Mouse (Mus musculus): ENCODE data around the gene Cul7.

DNA sequence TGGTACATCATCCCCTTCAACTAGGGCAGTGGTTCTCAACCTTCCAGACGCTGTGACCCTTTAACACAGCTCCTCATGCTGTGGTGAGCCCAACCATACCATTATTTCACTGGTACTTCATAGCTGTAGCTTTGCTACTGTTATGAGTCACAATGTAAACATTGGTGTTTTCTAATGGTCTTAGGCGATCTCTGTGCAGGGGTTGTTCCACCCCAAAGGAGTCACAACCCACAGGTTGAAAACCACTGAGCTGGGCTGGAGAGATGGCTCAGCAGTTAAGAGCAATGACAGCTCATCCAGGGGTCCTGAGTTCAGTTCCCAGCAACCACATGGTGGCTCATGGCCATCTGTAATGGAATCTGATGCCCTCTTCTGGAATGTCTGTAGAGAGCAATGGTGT, 41.3 kb downstream of the Cul7 start:
- TF ChIP-seq CTCF (IDR thresholded peaks at IDR 0.05; ENCODE audit: extremely low read depth, insufficient read depth, insufficient read length, insufficient replicate concordance) (no peak), POLR2A (IDR thresholded peaks at IDR 0.05; ENCODE audit: low read depth, low read length) (no peak)

Data from spleen, adult 2 months (tissue).